Mouse (Mus musculus) bone marrow, adult 2 months (tissue): ENCODE measurements at regions not wholly inside any gene's neighbourhood (a gene's known extent, or its start where the extent isn't known, plus 50 kb on each side); places are given as distances from the start of the nearest gene placed in this dataset.
"Not testable (repeated sequence)": the region's sequence is repeated elsewhere in the genome, so short reads cannot be mapped to it uniquely, and the experiment has no call there.

Experiments used
- CTCF ChIP-seq: fragments of 200-500 bp; IDR thresholded peaks from 2 replicates; pipeline ENCODE4 v1.5.1; 2011; ENCODE audit warnings: low read length, control low read depth; ENCODE audit not compliant: control insufficient read depth, insufficient read depth
- POLR2A ChIP-seq: fragments of 200-500 bp; IDR thresholded peaks from 2 replicates; pipeline ENCODE4 v1.6.1; 2011; ENCODE audit warnings: low read depth, mild to moderate bottlenecking, control low read depth, low read length, borderline replicate concordance; ENCODE audit not compliant: control insufficient read depth

- not testable (repeated sequence) for TF ChIP-seq POLR2A, CTCF
Observed at GRCm38 (mm10) chr11:52471128-52471527, 74.9 kb downstream of the 9530068E07Rik start.
